Mouse (Mus musculus): ENCODE results near the gene Cpsf3.
A peak's percentile ranks its signal among the peaks of the same experiment; 100 is the strongest.

The Cpsf3 gene

GRCm38 (mm10) chr12:21289651-21290050 is 4.5 kb downstream of the Cpsf3 start:
- no peak for DNase-seq (ENCODE audit: low spot score)

GRCm38 (mm10) chr12:21298856-21299255 is 13.7 kb downstream of the Cpsf3 start:
- DNase-seq (ENCODE audit: low spot score) = no peak

- no peak for DNase-seq (ENCODE audit: low spot score)
Observed at GRCm38 (mm10) chr12:21301324-21301723, 16.1 kb downstream of the Cpsf3 start.

GRCm38 (mm10) chr12:21301932-21302331 is 16.7 kb downstream of the Cpsf3 start:
- no peak for DNase-seq (ENCODE audit: low spot score)

GRCm38 (mm10) chr12:21302361-21302783 is 17.2 kb downstream of the Cpsf3 start:
- DNase-seq (ENCODE audit: low spot score) = no peak

GRCm38 (mm10) chr12:21305741-21306140 is 20.6 kb downstream of the Cpsf3 start:
- no peak for DNase-seq (ENCODE audit: low spot score)

- no peak for DNase-seq (ENCODE audit: low spot score)
Observed at GRCm38 (mm10) chr12:21306721-21307120, 21.5 kb downstream of the Cpsf3 start.

- DNase-seq (ENCODE audit: low spot score) = no peak
Observed at GRCm38 (mm10) chr12:21312201-21312600, 27.0 kb downstream of the Cpsf3 start.

GRCm38 (mm10) chr12:21315923-21316868 is 31.0 kb downstream of the Cpsf3 start, which contains the start of gene Iah1:
Gene Iah1, plus strand, starts transcription at chr12:21316389.
- peak; percentile 47 for DNase-seq (ENCODE audit: low spot score)

GRCm38 (mm10) chr12:21316869-21317265 is 31.7 kb downstream of the Cpsf3 start:
- no peak for DNase-seq (ENCODE audit: low spot score)

GRCm38 (mm10) chr12:21318143-21318895 is 33.1 kb downstream of the Cpsf3 start:
- no peak for DNase-seq (ENCODE audit: low spot score)

- DNase-seq (ENCODE audit: low spot score) = no peak
Observed at GRCm38 (mm10) chr12:21320317-21320716, 35.1 kb downstream of the Cpsf3 start.

- DNase-seq (ENCODE audit: low spot score) = no peak
Observed at GRCm38 (mm10) chr12:21321170-21321569, 36.0 kb downstream of the Cpsf3 start.

GRCm38 (mm10) chr12:21322296-21322695 is 37.1 kb downstream of the Cpsf3 start:
- DNase-seq (ENCODE audit: low spot score) = no peak

- no peak for DNase-seq (ENCODE audit: low spot score)
Observed at GRCm38 (mm10) chr12:21322856-21323255, 37.7 kb downstream of the Cpsf3 start.

GRCm38 (mm10) chr12:21324101-21324500 is 38.9 kb downstream of the Cpsf3 start:
- DNase-seq (ENCODE audit: low spot score) = no peak

GRCm38 (mm10) chr12:21325266-21325665 is 40.1 kb downstream of the Cpsf3 start:
- no peak for DNase-seq (ENCODE audit: low spot score)

- DNase-seq (ENCODE audit: low spot score) = no peak
Observed at GRCm38 (mm10) chr12:21326325-21326724, 41.1 kb downstream of the Cpsf3 start.

- no peak for DNase-seq (ENCODE audit: low spot score)
Observed at GRCm38 (mm10) chr12:21329661-21330400, 44.6 kb downstream of the Cpsf3 start.

GRCm38 (mm10) chr12:21330961-21331576 is 45.9 kb downstream of the Cpsf3 start:
- no peak for DNase-seq (ENCODE audit: low spot score)

- DNase-seq (ENCODE audit: low spot score) = no peak
Observed at GRCm38 (mm10) chr12:21331711-21332110, 46.5 kb downstream of the Cpsf3 start.

GRCm38 (mm10) chr12:21333021-21333420 is 47.8 kb downstream of the Cpsf3 start:
- DNase-seq (ENCODE audit: low spot score) = no peak
